Mouse (Mus musculus): ENCODE measurements around the gene Brd3. TPM values are rescaled to one million over a fixed set of nuclear protein-coding genes. Genes with fewer than 3 reads are reported as not detected.

Brd3 gene
- polyA plus RNA-seq, 1 experiment, result 85.0 TPM

- TF ChIP-seq CTCF (IDR thresholded peaks at IDR 0.05; ENCODE audit: borderline replicate concordance, extremely low read depth, insufficient read depth, insufficient read length) (no peak), POLR2A (IDR thresholded peaks at IDR 0.05; ENCODE audit: borderline replicate concordance, extremely low read depth, insufficient read depth, insufficient read length, poor library complexity, severe bottlenecking) (no peak)
Observed at GRCm38 (mm10) chr2:27405094-27405884, 102.2 kb downstream of the Brd3 start.

GRCm38 (mm10) chr2:27404375-27405093 is 102.9 kb downstream of the Brd3 start:
- TF ChIP-seq CTCF (IDR thresholded peaks at IDR 0.05; ENCODE audit: borderline replicate concordance, extremely low read depth, insufficient read depth, insufficient read length) (no peak), POLR2A (IDR thresholded peaks at IDR 0.05; ENCODE audit: borderline replicate concordance, extremely low read depth, insufficient read depth, insufficient read length, poor library complexity, severe bottlenecking) (no peak)
- DNase-seq (ENCODE audit: low read depth), result no peak

More at GRCm38 (mm10) chr2:27405094-27405884, 102.2 kb downstream of the Brd3 start:
- no peak for DNase-seq (ENCODE audit: low read depth)

GRCm38 (mm10) chr2:27401544-27401943 is 105.9 kb downstream of the Brd3 start:
- TF ChIP-seq CTCF (IDR thresholded peaks at IDR 0.05; ENCODE audit: borderline replicate concordance, extremely low read depth, insufficient read depth, insufficient read length) (no peak), POLR2A (IDR thresholded peaks at IDR 0.05; ENCODE audit: borderline replicate concordance, extremely low read depth, insufficient read depth, insufficient read length, poor library complexity, severe bottlenecking) (no peak)
- no peak for DNase-seq (ENCODE audit: low read depth)

- TF ChIP-seq CTCF (IDR thresholded peaks at IDR 0.05; ENCODE audit: borderline replicate concordance, extremely low read depth, insufficient read depth, insufficient read length) (no peak), POLR2A (IDR thresholded peaks at IDR 0.05; ENCODE audit: borderline replicate concordance, extremely low read depth, insufficient read depth, insufficient read length, poor library complexity, severe bottlenecking) (no peak)
- DNase-seq (ENCODE audit: low read depth), result no peak
Observed at GRCm38 (mm10) chr2:27400083-27400482, 107.4 kb downstream of the Brd3 start.

- DNase-seq (ENCODE audit: low read depth), result peak; percentile 64
- TF ChIP-seq POLR2A (IDR thresholded peaks at IDR 0.05; ENCODE audit: borderline replicate concordance, extremely low read depth, insufficient read depth, insufficient read length, poor library complexity, severe bottlenecking) (no peak), CTCF (IDR thresholded peaks at IDR 0.05; ENCODE audit: borderline replicate concordance, extremely low read depth, insufficient read depth, insufficient read length) (no peak)
Observed at GRCm38 (mm10) chr2:27396656-27397440, 110.6 kb downstream of the Brd3 start.

Other genes starting within 250 kb of the Brd3 start
- gene Vav2, start 80.6 kb downstream of the Brd3 start, polyA plus RNA-seq (2012; rRNA removed), result 52.9 and 55.0 TPM in 2 replicates
- 31.5 and 33.8 TPM in 2 replicates for gene Brd3os, start 65.3 kb downstream of the Brd3 start, polyA plus RNA-seq (2012; rRNA removed)
- 51.3 and 62.9 TPM in 2 replicates for gene Wdr5, start 7.5 kb upstream of the Brd3 start, polyA plus RNA-seq (2012; rRNA removed)
- gene Rxra, start 168.8 kb upstream of the Brd3 start, polyA plus RNA-seq (2012; rRNA removed), result 15.2 and 20.4 TPM in 2 replicates

Data from brain, embryonic 14.5 days (tissue).